Mouse (Mus musculus): ENCODE data around the gene Npy4r.

Npy4r gene

GRCm38 (mm10) chr14:34152342-34152741, at the start of gene Npy4r:
TSS of gene Npy4r (minus strand) at chr14:34152489.
- peak; percentile 71 to 82 for DNase-seq (ENCODE audit: inconsistent age in 2 of 2, low spot score in 1 of 2)

- peak; percentile 56 to 77 for DNase-seq (ENCODE audit: inconsistent age in 2 of 2, low spot score in 1 of 2)
These were observed 49.1 kb upstream of the Npy4r start, which contains the start of gene Gprin2 for GRCm38 (mm10) chr14:34201231-34202035. TSS of gene Gprin2 (minus strand) at chr14:34201653.

GRCm38 (mm10) chr14:34200738-34201230, 48.5 kb upstream of the Npy4r start:
- DNase-seq (ENCODE audit: inconsistent age in 2 of 2, low spot score in 1 of 2) = peak; percentile 48 to 72

GRCm38 (mm10) chr14:34196706-34197105, 44.4 kb upstream of the Npy4r start:
- peak; percentile 73 to 88 for DNase-seq (ENCODE audit: inconsistent age in 2 of 2, low spot score in 1 of 2)

- no peak for DNase-seq (ENCODE audit: inconsistent age in 2 of 2, low spot score in 1 of 2)
These were observed 43.2 kb upstream of the Npy4r start for GRCm38 (mm10) chr14:34195466-34195865.

GRCm38 (mm10) chr14:34193879-34194278, 41.6 kb upstream of the Npy4r start:
- DNase-seq (ENCODE audit: inconsistent age in 2 of 2, low spot score in 1 of 2) = no peak

- DNase-seq (ENCODE audit: inconsistent age in 2 of 2, low spot score in 1 of 2) = peak; percentile 85 to 89
These were observed 38.1 kb upstream of the Npy4r start for GRCm38 (mm10) chr14:34190361-34190760.

- DNase-seq (ENCODE audit: inconsistent age in 2 of 2, low spot score in 1 of 2) = peak; percentile 81 to 94
These were observed 36.3 kb upstream of the Npy4r start for GRCm38 (mm10) chr14:34188629-34189028.

- no peak for DNase-seq (ENCODE audit: inconsistent age in 2 of 2, low spot score in 1 of 2)
These were observed 30.8 kb upstream of the Npy4r start for GRCm38 (mm10) chr14:34183101-34183500.

- DNase-seq (ENCODE audit: inconsistent age in 2 of 2, low spot score in 1 of 2) = no peak
These were observed 27.1 kb upstream of the Npy4r start for GRCm38 (mm10) chr14:34179351-34179750.

GRCm38 (mm10) chr14:34171107-34171506, 18.8 kb upstream of the Npy4r start:
- no peak for DNase-seq (ENCODE audit: inconsistent age in 2 of 2, low spot score in 1 of 2)

- DNase-seq (ENCODE audit: inconsistent age in 2 of 2, low spot score in 1 of 2) = no peak
These were observed 3.5 kb upstream of the Npy4r start for GRCm38 (mm10) chr14:34155752-34156151.

GRCm38 (mm10) chr14:34154601-34155337, 2.5 kb upstream of the Npy4r start:
- peak; percentile 46 to 75 for DNase-seq (ENCODE audit: inconsistent age in 2 of 2, low spot score in 1 of 2)

- no peak for DNase-seq (ENCODE audit: inconsistent age in 2 of 2, low spot score in 1 of 2)
These were observed 9.4 kb downstream of the Npy4r start for GRCm38 (mm10) chr14:34142915-34143314.

- no peak for DNase-seq (ENCODE audit: inconsistent age in 2 of 2, low spot score in 1 of 2)
These were observed 10.0 kb downstream of the Npy4r start for GRCm38 (mm10) chr14:34142316-34142715.

GRCm38 (mm10) chr14:34139671-34140664, 12.3 kb downstream of the Npy4r start:
- no peak for DNase-seq (ENCODE audit: inconsistent age in 2 of 2, low spot score in 1 of 2)

GRCm38 (mm10) chr14:34135391-34135790, 16.9 kb downstream of the Npy4r start:
- DNase-seq (ENCODE audit: inconsistent age in 2 of 2, low spot score in 1 of 2) = peak; percentile 56 to 69

GRCm38 (mm10) chr14:34131216-34131615, 21.1 kb downstream of the Npy4r start:
- no peak for DNase-seq (ENCODE audit: inconsistent age in 2 of 2, low spot score in 1 of 2)

GRCm38 (mm10) chr14:34121691-34122090, 30.6 kb downstream of the Npy4r start:
- DNase-seq (ENCODE audit: inconsistent age in 2 of 2, low spot score in 1 of 2) = no peak

GRCm38 (mm10) chr14:34120923-34121351, 31.4 kb downstream of the Npy4r start:
- DNase-seq (ENCODE audit: inconsistent age in 2 of 2, low spot score in 1 of 2) = no peak

Data from adrenal gland, adult (tissue).